Mouse (Mus musculus) embryonic fibroblast, embryonic 13.5 days (primary cell): ENCODE data around the gene Mcoln1. TPM values are rescaled to one million over a fixed set of nuclear protein-coding genes. Genes with fewer than 3 reads are reported as not detected.
A peak's percentile ranks its signal among the peaks of the same experiment; 100 is the strongest.

Experiments used
- H3K27ac ChIP-seq: 2 replicates; pipeline ENCODE4 v1.5.1; 2012; ENCODE audit warnings: low read length, control low read depth, inconsistent platforms; ENCODE audit not compliant: insufficient read depth
- H3K4me1 ChIP-seq: 2 replicates; pipeline ENCODE4 v1.6.1; 2011; ENCODE audit warnings: low read length; ENCODE audit not compliant: control insufficient read depth, insufficient read depth
- H3K4me3 ChIP-seq: 2 replicates; pipeline ENCODE4 v1.5.1; 2011; ENCODE audit warnings: mild to moderate bottlenecking, control low read depth, low read length; ENCODE audit not compliant: insufficient read depth
- CTCF ChIP-seq: IDR thresholded peaks from 2 replicates; pipeline ENCODE4 v1.5.1; 2011; ENCODE audit warnings: mild to moderate bottlenecking, control low read depth, low read length, moderate library complexity, borderline replicate concordance; ENCODE audit not compliant: insufficient read depth
- POLR2A ChIP-seq: IDR thresholded peaks from 2 replicates; pipeline ENCODE4 v1.6.1; 2011; ENCODE audit warnings: low read depth, mild to moderate bottlenecking, control low read depth, low read length, moderate library complexity
- polyA plus RNA-seq: library from polyadenylated mRNA; stranded (reverse); fragments of >200 nt; gene quantifications from 2 replicates; pipeline ENCODE4 v1.2.4, GENCODE M21; 2011; ENCODE audit warnings: low read depth; ENCODE audit not compliant: missing spikeins, insufficient read length

Gene Mcoln1
- polyA plus RNA-seq, 1 experiment, result 58.9 TPM

- H3K27ac ChIP-seq, result no peak overlapping the region
- 0 out of 2 replicates have a peak, but pooled peaks cover 4% of the 10 kb centered on the region for H3K4me1 ChIP-seq
- H3K4me3 ChIP-seq, result no peak overlapping the region
- no peak for TF ChIP-seq CTCF
- TF ChIP-seq POLR2A, result no peak
Observed at GRCm38 (mm10) chr8:3475715-3476429, 24.4 kb upstream of the Mcoln1 start.

GRCm38 (mm10) chr8:3480221-3480785 is 20.0 kb upstream of the Mcoln1 start:
- Histone ChIP-seq H3K4me3 (no peak overlapping the region), H3K27ac (no peak overlapping the region), H3K4me1 (0 out of 2 replicates have a peak, but pooled peaks cover 4% of the 10 kb centered on the region)
- TF ChIP-seq POLR2A (no peak), CTCF (no peak)

- no peak overlapping the region for H3K4me3 ChIP-seq
- TF ChIP-seq POLR2A (no peak), CTCF (no peak)
- H3K27ac ChIP-seq, result no peak overlapping the region
- no peaks in the 10 kb centered on the region for H3K4me1 ChIP-seq
Observed at GRCm38 (mm10) chr8:3481605-3482004, 18.7 kb upstream of the Mcoln1 start.

GRCm38 (mm10) chr8:3482240-3482740 is 18.0 kb upstream of the Mcoln1 start:
- no peak overlapping the region for H3K4me3 ChIP-seq
- H3K27ac ChIP-seq, result no peak overlapping the region
- no peak for TF ChIP-seq CTCF
- TF ChIP-seq POLR2A, result no peak
- H3K4me1 ChIP-seq, result no peaks in the 10 kb centered on the region

- Histone ChIP-seq H3K27ac (no peak overlapping the region), H3K4me1 (no peaks in the 10 kb centered on the region), H3K4me3 (no peak overlapping the region)
- TF ChIP-seq CTCF, result no peak
- TF ChIP-seq POLR2A, result no peak
Observed at GRCm38 (mm10) chr8:3483546-3483945, 16.7 kb upstream of the Mcoln1 start.

GRCm38 (mm10) chr8:3485192-3485591 is 15.1 kb upstream of the Mcoln1 start:
- H3K4me1 ChIP-seq, result no peaks in the 10 kb centered on the region
- no peak for TF ChIP-seq POLR2A
- no peak for TF ChIP-seq CTCF
- H3K4me3 ChIP-seq, result no peak overlapping the region
- H3K27ac ChIP-seq, result no peak overlapping the region

- Histone ChIP-seq H3K4me3 (peak within 1 kb of the TSS; percentile 96), H3K4me1 (no peaks in the 10 kb centered on the region), H3K27ac (peak within 1 kb of the TSS; percentile 49)
- peak; percentile 68 for TF ChIP-seq POLR2A
- no peak for TF ChIP-seq CTCF
Observed at GRCm38 (mm10) chr8:3492901-3493844, 7.1 kb upstream of the Mcoln1 start, which contains the start of gene Zfp358. Gene Zfp358, plus strand, starts transcription at chr8:3493138.

- Histone ChIP-seq H3K4me1 (no peaks in the 10 kb centered on the region), H3K27ac (no peak overlapping the region), H3K4me3 (peak overlapping the region; percentile 96)
- TF ChIP-seq POLR2A (no peak), CTCF (no peak)
Observed at GRCm38 (mm10) chr8:3493845-3494208, 6.4 kb upstream of the Mcoln1 start.

GRCm38 (mm10) chr8:3495578-3496427 is 4.5 kb upstream of the Mcoln1 start:
- TF ChIP-seq POLR2A (no peak), CTCF (no peak)
- no peak overlapping the region for H3K4me3 ChIP-seq
- H3K27ac ChIP-seq, result no peak overlapping the region
- H3K4me1 ChIP-seq, result no peaks in the 10 kb centered on the region
